Mouse (Mus musculus): ENCODE results near the gene Moap1. TPM values are rescaled to one million over a fixed set of nuclear protein-coding genes. Genes with fewer than 3 reads are reported as not detected.

The Moap1 gene
- 11.8 and 14.6 TPM in 2 replicates for polyA plus RNA-seq (2015; fragmentation: Nextera tagmentation; extraction: Ambion mirVana)

GRCm38 (mm10) chr12:102743589-102744574 lies at the start of gene Moap1, which contains the start of gene Tmem251:
Gene Moap1 (minus strand): TSS chr12:102743661.
Gene Tmem251 (plus strand): TSS chr12:102743762.

GRCm38 (mm10) chr12:102758403-102758756 lies 14.9 kb upstream of the Moap1 start, which contains the start of gene Gm20604:
Gene Gm20604 (minus strand): TSS chr12:102758672.

GRCm38 (mm10) chr12:102757689-102758402 lies 14.4 kb upstream of the Moap1 start, which contains the start of the genes Gm28051, Gon7 and Ubr7:
Gene Gm28051 (minus strand): TSS chr12:102757765.
Gene Gon7 (minus strand): TSS chr12:102757803.
Gene Ubr7 (plus strand): TSS chr12:102757967.

DNA sequence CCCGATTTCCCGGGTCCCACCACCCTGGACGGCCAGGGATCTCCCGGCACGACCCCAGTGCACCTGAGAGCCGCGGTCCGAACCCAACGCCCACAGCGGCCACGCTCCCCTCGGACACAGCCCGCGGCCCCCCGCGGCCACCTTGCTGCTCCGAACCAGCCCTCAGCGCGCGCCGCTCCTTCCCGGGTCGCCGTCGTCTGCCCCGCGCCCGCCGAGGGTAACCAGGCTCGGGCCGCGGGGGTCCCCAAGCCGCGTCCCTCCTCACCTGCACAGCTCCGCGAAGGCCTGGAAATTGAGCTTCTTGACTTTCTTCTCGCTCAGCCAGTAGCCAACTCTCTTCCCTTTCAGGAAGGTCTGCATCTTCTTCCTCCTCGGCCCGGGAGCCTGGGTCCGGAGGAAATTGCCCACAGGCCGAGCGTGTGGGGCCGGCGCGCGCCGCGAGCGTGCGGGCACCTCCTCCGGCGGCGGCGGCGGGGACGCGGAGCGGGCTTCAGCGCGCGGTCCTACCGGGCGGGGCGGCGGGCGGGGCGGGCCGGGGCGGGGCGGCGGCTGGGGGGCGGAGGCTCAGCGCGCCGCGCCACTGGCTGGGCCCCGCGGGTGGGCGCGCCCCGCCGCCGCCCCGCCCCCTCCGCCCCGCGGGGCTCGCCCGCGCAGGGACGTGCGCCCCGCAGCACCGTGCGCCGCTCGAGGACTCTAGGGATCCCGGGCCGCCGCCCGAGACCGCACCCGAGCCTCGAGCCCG lies 38.8 kb downstream of the Moap1 start, which contains the start of gene Itpk1:
Itpk1 (minus strand) TSS at position 474 of the 742 bp plus-strand sequence.

Other genes starting within 250 kb of the Moap1 start
- gene Chga, start 188.7 kb downstream of the Moap1 start, polyA plus RNA-seq (2015; fragmentation: Nextera tagmentation; extraction: Ambion mirVana): 849 and 2,026 TPM in 2 replicates
- 11.9 and 21.2 TPM in 2 replicates for gene Itpk1, start 38.7 kb downstream of the Moap1 start, polyA plus RNA-seq (2015; fragmentation: Nextera tagmentation; extraction: Ambion mirVana)
- 10.2 and 10.7 TPM in 2 replicates for gene Tmem251, start 101 bp upstream of the Moap1 start, polyA plus RNA-seq (2015; fragmentation: Nextera tagmentation; extraction: Ambion mirVana)
- gene Gm28051, start 14.1 kb upstream of the Moap1 start, polyA plus RNA-seq (2015; fragmentation: Nextera tagmentation; extraction: Ambion mirVana): not detected in 2 replicates
- 15.3 and 18.9 TPM in 2 replicates for gene Gon7, start 14.1 kb upstream of the Moap1 start, polyA plus RNA-seq (2015; fragmentation: Nextera tagmentation; extraction: Ambion mirVana)
- 23.4 and 35.8 TPM in 2 replicates for gene Ubr7, start 14.3 kb upstream of the Moap1 start, polyA plus RNA-seq (2015; fragmentation: Nextera tagmentation; extraction: Ambion mirVana)
- gene Gm20604, start 15.0 kb upstream of the Moap1 start, polyA plus RNA-seq (2015; fragmentation: Nextera tagmentation; extraction: Ambion mirVana): 14.9 and 16.6 TPM in 2 replicates
- 8.5 and 11.0 TPM in 2 replicates for gene Btbd7, start 134.8 kb upstream of the Moap1 start, polyA plus RNA-seq (2015; fragmentation: Nextera tagmentation; extraction: Ambion mirVana)
- gene Cox8c, start 155.7 kb upstream of the Moap1 start, polyA plus RNA-seq (2015; fragmentation: Nextera tagmentation; extraction: Ambion mirVana): 0.33 TPM in 1 of 2 replicates, not detected in the other
- 1.1 and 1.2 TPM in 2 replicates for gene Unc79, start 205.2 kb upstream of the Moap1 start, polyA plus RNA-seq (2015; fragmentation: Nextera tagmentation; extraction: Ambion mirVana)